Mouse (Mus musculus): Measurements from ENCODE around the gene Olfr152. TPM values are rescaled to one million over a fixed set of nuclear protein-coding genes. Genes with fewer than 3 reads are reported as not detected.

Olfr152 gene
- not detected in 2 replicates for polyA plus RNA-seq (2015; fragmentation: Nextera tagmentation; extraction: Ambion mirVana)

DNA sequence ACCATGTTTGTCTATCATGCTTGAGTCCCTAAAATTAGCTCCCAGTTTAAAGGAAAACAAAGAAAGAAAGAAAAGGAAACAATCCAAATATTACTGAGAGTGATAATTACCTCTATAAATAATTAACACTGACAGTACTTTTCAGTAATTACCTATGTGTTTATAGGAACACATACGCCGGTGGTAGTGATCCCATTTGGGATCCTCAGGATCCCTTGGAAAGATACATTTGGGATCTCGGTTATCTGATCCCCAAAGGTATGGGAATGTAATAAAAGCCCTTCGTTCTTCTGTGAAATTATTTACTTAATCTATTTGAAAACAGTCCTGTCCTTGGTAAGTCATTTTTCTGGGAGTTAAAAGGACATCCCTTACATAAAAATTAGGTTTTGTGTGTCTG lies at the start of gene Olfr152:
Olfr152 (plus strand) TSS at position 301 of the 400 bp plus-strand sequence.
- Histone ChIP-seq H3K9ac (no peak within 1 kb of the TSS), H3K9me3 (replicated peaks) (no peaks in the 10 kb centered on the region), H3K27me3 (no peaks in the 10 kb centered on the region), H3K4me2 (no peak within 1 kb of the TSS), H3K36me3 (no peaks in the 10 kb centered on the region), H3K27ac (no peak within 1 kb of the TSS), H3K4me3 (replicated peaks) (no peak within 1 kb of the TSS), H3K4me1 (replicated peaks) (no peaks in the 10 kb centered on the region)
- DNase-seq (no peak), ATAC-seq (ENCODE audit: low read depth) (no peak)
- WGBS (ENCODE audit: insufficient replicate concordance) = 64% methylated on average over 4 of the region's 4 CpGs

DNA sequence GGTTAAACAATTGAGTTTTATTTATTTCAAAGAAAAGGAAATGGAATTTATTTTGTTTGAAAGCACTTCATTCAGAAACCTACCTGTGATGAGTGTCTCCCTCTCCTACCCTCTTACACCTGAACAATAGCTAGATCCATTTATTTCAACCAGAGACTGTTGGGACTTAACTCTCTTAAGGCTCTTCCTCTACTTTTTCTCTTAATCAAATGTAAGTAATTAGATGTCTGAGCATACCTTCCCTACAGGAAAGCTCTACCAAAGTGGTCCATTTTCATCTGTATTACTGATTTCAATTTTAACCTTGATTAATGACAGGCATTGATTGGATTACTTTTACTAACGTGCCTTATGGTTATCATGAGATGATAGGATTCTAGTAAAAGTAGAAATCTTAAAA lies 39.4 kb upstream of the Olfr152 start, which contains the start of gene Olfr1138:
Olfr1138 (minus strand) TSS at position 101 of the 400 bp plus-strand sequence.
- H3K9ac ChIP-seq = no peak within 1 kb of the TSS
- DNase-seq (no peak), ATAC-seq (ENCODE audit: low read depth) (no peak)
- H3K27me3 ChIP-seq = no peaks in the 10 kb centered on the region
- H3K9me3 ChIP-seq (replicated peaks) = no peaks in the 10 kb centered on the region
- H3K27ac ChIP-seq = no peak within 1 kb of the TSS
- no peak within 1 kb of the TSS for H3K4me2 ChIP-seq
- H3K4me3 ChIP-seq (replicated peaks) = no peak within 1 kb of the TSS
- H3K4me1 ChIP-seq (replicated peaks) = no peaks in the 10 kb centered on the region
- 60% methylated on average over 1 of the region's 1 CpGs for WGBS (ENCODE audit: insufficient replicate concordance)
- H3K36me3 ChIP-seq = no peaks in the 10 kb centered on the region

DNA sequence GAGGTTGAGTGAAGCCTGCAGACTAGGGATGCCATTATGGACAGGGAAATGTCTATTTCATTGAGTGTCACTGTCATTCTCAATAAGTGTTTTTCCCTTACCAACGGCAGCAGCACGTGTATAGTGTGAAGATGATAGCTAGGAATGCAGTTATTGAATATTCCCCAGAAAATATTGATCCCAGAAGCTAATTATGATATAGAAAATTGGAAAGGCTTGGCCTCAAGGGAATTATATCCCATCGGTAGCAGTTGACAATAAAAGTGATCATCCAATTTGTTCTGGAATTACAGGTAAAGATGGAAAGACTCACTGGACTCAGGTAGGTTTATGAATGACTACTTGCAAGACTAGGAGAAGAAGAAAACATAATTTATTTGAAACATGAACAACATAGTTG lies 35.8 kb upstream of the Olfr152 start, which contains the start of gene Olfr1140:
Olfr1140 (plus strand) TSS at position 301 of the 400 bp plus-strand sequence.
- no peak within 1 kb of the TSS for H3K4me2 ChIP-seq
- no peak for ATAC-seq (ENCODE audit: low read depth)
- DNase-seq = no peak
- H3K36me3 ChIP-seq = no peaks in the 10 kb centered on the region
- 55% methylated on average over 3 of the region's 3 CpGs for WGBS (ENCODE audit: insufficient replicate concordance)
- no peaks in the 10 kb centered on the region for H3K4me1 ChIP-seq (replicated peaks)
- H3K27me3 ChIP-seq = no peaks in the 10 kb centered on the region
- no peak within 1 kb of the TSS for H3K9ac ChIP-seq
- H3K4me3 ChIP-seq (replicated peaks) = no peak within 1 kb of the TSS
- H3K9me3 ChIP-seq (replicated peaks) = no peaks in the 10 kb centered on the region
- H3K27ac ChIP-seq = no peak within 1 kb of the TSS

DNA sequence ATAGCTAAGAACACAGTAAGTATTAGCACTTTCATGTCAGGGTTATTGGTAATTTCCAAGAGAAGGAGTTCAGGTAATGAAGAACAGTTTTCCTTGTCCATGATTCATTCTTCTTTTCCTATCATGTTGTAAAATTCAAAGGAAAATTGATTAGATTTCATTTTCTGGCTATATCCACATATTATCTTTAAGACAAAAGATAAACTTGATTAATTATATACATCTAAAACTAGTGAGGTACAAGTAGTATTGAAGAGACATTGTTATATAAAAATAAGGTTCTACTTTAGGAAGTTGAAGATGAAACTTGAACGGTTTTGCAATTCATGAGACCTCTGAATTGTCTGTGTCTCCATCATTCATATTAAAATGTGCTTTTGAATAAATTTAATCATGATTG lies 25.4 kb upstream of the Olfr152 start, which contains the start of gene Olfr1141:
Olfr1141 (minus strand) TSS at position 101 of the 400 bp plus-strand sequence.
- no peak for ATAC-seq (ENCODE audit: low read depth)
- 73% methylated on average over 1 of the region's 1 CpGs for WGBS (ENCODE audit: insufficient replicate concordance)

DNA sequence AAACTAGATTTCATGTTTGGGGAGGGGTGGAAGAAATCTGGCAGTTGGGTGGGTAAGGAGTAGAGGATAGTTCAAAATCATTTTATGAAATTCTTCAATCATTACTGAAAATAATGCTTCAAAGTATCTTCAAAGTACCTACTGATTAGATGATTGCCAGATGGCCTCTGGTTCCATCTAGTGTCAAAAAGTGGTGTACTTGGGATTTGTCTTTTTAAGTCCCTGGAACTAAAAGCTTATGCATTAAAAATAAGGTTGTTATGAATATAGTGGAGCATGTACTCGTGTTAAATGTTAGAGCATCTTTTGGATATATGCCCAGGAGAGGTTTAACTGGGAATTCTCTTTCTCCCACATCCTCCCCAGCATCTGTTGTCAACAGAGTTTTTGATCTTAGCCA lies 3.1 kb upstream of the Olfr152 start:
- Histone ChIP-seq H3K27me3 (no peaks in the 10 kb centered on the region), H3K4me2 (no peak overlapping the region), H3K27ac (no peak overlapping the region), H3K36me3 (no peaks in the 10 kb centered on the region), H3K4me3 (replicated peaks) (no peak overlapping the region), H3K4me1 (replicated peaks) (no peaks in the 10 kb centered on the region), H3K9ac (no peak overlapping the region), H3K9me3 (replicated peaks) (no peaks in the 10 kb centered on the region)
- DNase-seq (no peak), ATAC-seq (ENCODE audit: low read depth) (no peak)
- WGBS (ENCODE audit: insufficient replicate concordance) = 22% methylated on average over 1 of the region's 1 CpGs

More for the DNA sequence above, 25.4 kb upstream of the Olfr152 start, which contains the start of gene Olfr1141:
- Histone ChIP-seq H3K36me3 (no peaks in the 10 kb centered on the region), H3K4me3 (replicated peaks) (no peak within 1 kb of the TSS), H3K27me3 (no peaks in the 10 kb centered on the region), H3K4me1 (replicated peaks) (no peaks in the 10 kb centered on the region), H3K9me3 (replicated peaks) (no peaks in the 10 kb centered on the region), H3K4me2 (no peak within 1 kb of the TSS), H3K27ac (no peak within 1 kb of the TSS), H3K9ac (no peak within 1 kb of the TSS)
- DNase-seq = no peak

DNA sequence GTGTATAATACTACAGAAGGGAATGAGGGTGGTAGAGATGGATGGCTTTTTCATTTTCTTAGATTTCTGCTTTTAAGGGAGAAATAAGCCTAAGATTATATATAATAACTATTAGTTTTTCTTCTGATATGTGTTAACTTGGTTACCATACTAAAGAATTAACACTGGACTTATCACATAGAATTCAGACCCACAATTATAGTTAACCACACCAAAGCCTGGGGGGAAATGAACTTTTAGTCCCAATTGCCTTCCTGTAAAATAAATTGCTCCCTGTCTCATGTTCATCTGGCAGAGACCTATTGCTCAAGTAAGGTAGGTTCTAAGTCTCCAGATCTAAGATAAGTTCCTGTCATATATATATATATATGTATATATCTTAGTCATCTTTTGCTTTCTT lies 21.0 kb downstream of the Olfr152 start, which contains the start of gene Olfr1143:
Olfr1143 (plus strand) TSS at position 301 of the 400 bp plus-strand sequence.
- H3K27ac ChIP-seq = no peak within 1 kb of the TSS
- no peaks in the 10 kb centered on the region; the same call in 1 of the 2 replicates for H3K9me3 ChIP-seq (replicated peaks)
- no peak for DNase-seq
- no peak within 1 kb of the TSS for H3K4me2 ChIP-seq
- no peaks in the 10 kb centered on the region for H3K27me3 ChIP-seq
- no peaks in the 10 kb centered on the region for H3K36me3 ChIP-seq
- no peak within 1 kb of the TSS for H3K9ac ChIP-seq
- H3K4me3 ChIP-seq (replicated peaks) = no peak within 1 kb of the TSS
- no peak for ATAC-seq (ENCODE audit: low read depth)
- H3K4me1 ChIP-seq (replicated peaks) = no peaks in the 10 kb centered on the region

DNA sequence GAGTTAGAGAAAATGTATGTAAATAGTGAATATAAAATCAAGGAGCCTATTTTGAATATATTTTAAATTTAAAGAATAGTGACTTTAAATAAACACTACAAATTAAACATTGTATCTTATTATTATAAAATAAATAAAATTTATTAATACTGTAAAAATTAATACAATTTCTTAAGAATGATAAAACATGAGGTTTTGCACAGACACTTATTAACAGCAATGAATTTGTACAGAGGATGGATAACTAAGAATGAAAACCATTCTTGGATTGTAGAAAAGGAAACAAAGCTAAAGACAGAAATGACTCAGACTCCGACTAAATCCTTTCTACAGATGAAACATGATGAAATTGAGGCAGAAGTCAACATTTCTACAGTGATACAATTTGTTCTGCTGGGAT lies 30.2 kb downstream of the Olfr152 start, which contains the start of gene Olfr1145:
Olfr1145 (plus strand) TSS at position 301 of the 400 bp plus-strand sequence.
- Histone ChIP-seq H3K9me3 (replicated peaks) (no peaks in the 10 kb centered on the region; the same call in 1 of the 2 replicates), H3K27me3 (no peaks in the 10 kb centered on the region), H3K27ac (no peak within 1 kb of the TSS), H3K4me3 (replicated peaks) (no peak within 1 kb of the TSS), H3K4me2 (no peak within 1 kb of the TSS), H3K36me3 (no peaks in the 10 kb centered on the region), H3K9ac (no peak within 1 kb of the TSS), H3K4me1 (replicated peaks) (no peaks in the 10 kb centered on the region)
- ATAC-seq (ENCODE audit: low read depth) (no peak), DNase-seq (no peak)
- 69% methylated on average over 1 of the region's 1 CpGs for WGBS (ENCODE audit: insufficient replicate concordance)

DNA sequence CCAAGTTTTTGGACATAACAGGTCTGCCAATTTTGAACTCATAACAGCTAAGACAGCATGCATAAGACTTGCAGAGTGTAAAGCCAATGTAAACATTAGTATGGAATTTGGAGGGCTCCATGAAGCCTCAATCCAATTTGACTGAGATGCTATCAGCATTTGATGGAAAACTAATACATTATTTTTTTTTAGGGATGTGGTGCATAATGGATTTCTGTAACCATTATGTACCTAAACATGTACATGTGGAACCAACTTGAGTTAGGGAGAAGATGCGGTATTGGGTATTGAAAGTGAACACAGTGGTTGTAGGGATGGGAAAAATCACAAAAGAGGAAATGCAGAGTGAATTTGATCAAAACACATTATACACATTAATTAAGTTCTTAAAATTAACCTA lies 51.0 kb downstream of the Olfr152 start, which contains the start of gene Olfr1148:
Olfr1148 (plus strand) TSS at position 301 of the 400 bp plus-strand sequence.
- Histone ChIP-seq H3K9ac (no peak within 1 kb of the TSS), H3K36me3 (no peaks in the 10 kb centered on the region), H3K9me3 (replicated peaks) (no peaks in the 10 kb centered on the region), H3K4me1 (replicated peaks) (no peaks in the 10 kb centered on the region), H3K4me2 (no peak within 1 kb of the TSS), H3K27me3 (no peaks in the 10 kb centered on the region), H3K27ac (no peak within 1 kb of the TSS), H3K4me3 (replicated peaks) (no peak within 1 kb of the TSS)
- ATAC-seq (ENCODE audit: low read depth) (no peak), DNase-seq (no peak)
- WGBS (ENCODE audit: insufficient replicate concordance) = 55% methylated on average over 1 of the region's 1 CpGs

Other genes with a start within 250 kb of the Olfr152 start
- gene Olfr153, start 247.7 kb upstream of the Olfr152 start, polyA plus RNA-seq (2015; fragmentation: Nextera tagmentation; extraction: Ambion mirVana) = not detected in 2 replicates
- gene Olfr1128, start 233.9 kb upstream of the Olfr152 start, polyA plus RNA-seq (2015; fragmentation: Nextera tagmentation; extraction: Ambion mirVana) = not detected in 2 replicates
- gene Olfr1129, start 205.6 kb upstream of the Olfr152 start, polyA plus RNA-seq (2015; fragmentation: Nextera tagmentation; extraction: Ambion mirVana) = not detected in 2 replicates
- gene Olfr1130, start 173.3 kb upstream of the Olfr152 start, polyA plus RNA-seq (2015; fragmentation: Nextera tagmentation; extraction: Ambion mirVana) = not detected in 2 replicates
- not detected in 2 replicates for gene Olfr1131, start 152.4 kb upstream of the Olfr152 start, polyA plus RNA-seq (2015; fragmentation: Nextera tagmentation; extraction: Ambion mirVana)
- not detected in 2 replicates for gene Olfr1132, start 141.9 kb upstream of the Olfr152 start, polyA plus RNA-seq (2015; fragmentation: Nextera tagmentation; extraction: Ambion mirVana)
- gene Olfr1133, start 132.1 kb upstream of the Olfr152 start, polyA plus RNA-seq (2015; fragmentation: Nextera tagmentation; extraction: Ambion mirVana) = not detected in 2 replicates
- not detected in 2 replicates for gene Olfr1134, start 121.0 kb upstream of the Olfr152 start, polyA plus RNA-seq (2015; fragmentation: Nextera tagmentation; extraction: Ambion mirVana)
- not detected in 2 replicates for gene Olfr1135, start 105.8 kb upstream of the Olfr152 start, polyA plus RNA-seq (2015; fragmentation: Nextera tagmentation; extraction: Ambion mirVana)
- not detected in 2 replicates for gene Olfr1136, start 85.5 kb upstream of the Olfr152 start, polyA plus RNA-seq (2015; fragmentation: Nextera tagmentation; extraction: Ambion mirVana)
- not detected in 2 replicates for gene Olfr1137, start 66.3 kb upstream of the Olfr152 start, polyA plus RNA-seq (2015; fragmentation: Nextera tagmentation; extraction: Ambion mirVana)
- gene Olfr1138, start 39.5 kb upstream of the Olfr152 start, polyA plus RNA-seq (2015; fragmentation: Nextera tagmentation; extraction: Ambion mirVana) = not detected in 2 replicates
- not detected in 2 replicates for gene Olfr1140, start 35.7 kb upstream of the Olfr152 start, polyA plus RNA-seq (2015; fragmentation: Nextera tagmentation; extraction: Ambion mirVana)
- gene Olfr1141, start 25.5 kb upstream of the Olfr152 start, polyA plus RNA-seq (2015; fragmentation: Nextera tagmentation; extraction: Ambion mirVana) = not detected in 2 replicates
- not detected in 2 replicates for gene Olfr1143, start 21.1 kb downstream of the Olfr152 start, polyA plus RNA-seq (2015; fragmentation: Nextera tagmentation; extraction: Ambion mirVana)
- not detected in 2 replicates for gene Olfr1145, start 30.3 kb downstream of the Olfr152 start, polyA plus RNA-seq (2015; fragmentation: Nextera tagmentation; extraction: Ambion mirVana)
- gene Olfr1148, start 51.0 kb downstream of the Olfr152 start, polyA plus RNA-seq (2015; fragmentation: Nextera tagmentation; extraction: Ambion mirVana) = not detected in 2 replicates
- gene Olfr1150-ps1, start 64.5 kb downstream of the Olfr152 start, polyA plus RNA-seq (2015; fragmentation: Nextera tagmentation; extraction: Ambion mirVana) = not detected in 2 replicates
- not detected in 2 replicates for gene Olfr1151, start 76.4 kb downstream of the Olfr152 start, polyA plus RNA-seq (2015; fragmentation: Nextera tagmentation; extraction: Ambion mirVana)
- gene Olfr1152, start 87.0 kb downstream of the Olfr152 start, polyA plus RNA-seq (2015; fragmentation: Nextera tagmentation; extraction: Ambion mirVana) = not detected in 2 replicates
- not detected in 2 replicates for gene Olfr1153, start 115.5 kb downstream of the Olfr152 start, polyA plus RNA-seq (2015; fragmentation: Nextera tagmentation; extraction: Ambion mirVana)
- gene Olfr1154, start 125.7 kb downstream of the Olfr152 start, polyA plus RNA-seq (2015; fragmentation: Nextera tagmentation; extraction: Ambion mirVana) = not detected in 2 replicates
- not detected in 2 replicates for gene Olfr1155, start 165.7 kb downstream of the Olfr152 start, polyA plus RNA-seq (2015; fragmentation: Nextera tagmentation; extraction: Ambion mirVana)
- not detected in 2 replicates for gene Olfr1156, start 173.6 kb downstream of the Olfr152 start, polyA plus RNA-seq (2015; fragmentation: Nextera tagmentation; extraction: Ambion mirVana)
- gene Olfr1157, start 188.8 kb downstream of the Olfr152 start, polyA plus RNA-seq (2015; fragmentation: Nextera tagmentation; extraction: Ambion mirVana) = not detected in 2 replicates
- gene Olfr74, start 195.2 kb downstream of the Olfr152 start, polyA plus RNA-seq (2015; fragmentation: Nextera tagmentation; extraction: Ambion mirVana) = not detected in 2 replicates
- not detected in 2 replicates for gene Olfr1158, start 210.6 kb downstream of the Olfr152 start, polyA plus RNA-seq (2015; fragmentation: Nextera tagmentation; extraction: Ambion mirVana)
- gene Olfr1160, start 228.8 kb downstream of the Olfr152 start, polyA plus RNA-seq (2015; fragmentation: Nextera tagmentation; extraction: Ambion mirVana) = not detected in 2 replicates
- not detected in 2 replicates for gene Olfr1161, start 243.3 kb downstream of the Olfr152 start, polyA plus RNA-seq (2015; fragmentation: Nextera tagmentation; extraction: Ambion mirVana)

All from liver, embryonic 13.5 days (tissue).